Mouse (Mus musculus): ENCODE data around the gene Rgs1. TPM values are rescaled to one million over a fixed set of nuclear protein-coding genes. Genes with fewer than 3 reads are reported as not detected.
A peak's percentile ranks its signal among the peaks of the same experiment; 100 is the strongest.

The Rgs1 gene
- polyA plus RNA-seq, 1 experiment from 2014 or later, result not detected

DNA sequence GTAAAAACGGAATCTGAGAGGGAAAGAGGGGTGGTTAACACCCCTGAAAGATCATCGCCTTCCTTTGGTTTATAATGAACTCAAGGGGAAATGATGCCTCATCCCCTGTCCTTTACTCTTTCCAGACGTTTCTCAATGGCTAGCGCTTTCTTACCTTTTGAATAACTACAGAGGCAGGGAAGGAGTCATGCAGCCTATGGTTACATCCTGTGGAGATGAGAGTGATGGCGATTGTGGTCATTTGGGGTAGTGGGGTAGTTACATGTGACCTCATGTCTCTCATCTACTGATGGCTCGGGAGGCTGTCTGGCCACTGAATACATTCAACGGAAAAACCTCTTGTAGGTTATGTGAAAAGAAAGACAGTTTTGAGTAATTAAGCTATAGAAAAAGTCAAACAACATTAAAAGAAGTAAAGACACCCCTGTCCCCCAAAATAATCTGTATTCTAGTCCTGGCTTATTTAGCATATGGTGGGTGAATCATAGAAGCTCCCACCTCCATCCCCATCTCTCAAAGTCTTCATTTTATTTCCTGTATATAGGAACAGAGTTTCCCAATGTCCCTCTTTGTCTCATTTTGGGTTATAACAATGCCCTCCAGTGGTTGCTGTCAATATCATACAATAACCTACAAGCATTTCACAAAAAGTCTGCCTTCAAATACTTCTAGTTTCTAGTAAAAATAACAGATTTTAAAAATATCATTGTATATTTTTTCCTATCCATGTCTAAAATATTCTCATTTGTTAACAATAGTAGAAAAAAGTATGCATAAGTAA is 42.6 kb downstream of the Rgs1 start:
- H3K9ac ChIP-seq (ENCODE audit: low read length), result no peak overlapping the region
- H3K9me3 ChIP-seq (ENCODE audit: control insufficient read depth, low read length), result no peaks in the 10 kb centered on the region
- DNase-seq (ENCODE audit: low spot score) (no peak), ATAC-seq (ENCODE audit: insufficient number of reproducible peaks, low FRiP score, low TSS enrichment, low read depth) (no peak)
- WGBS, result 75% methylated on average over 7 of the region's 7 CpGs
- H3K27me3 ChIP-seq (ENCODE audit: control insufficient read depth, insufficient read depth, low read length), result no peaks in the 10 kb centered on the region
- H3K4me2 ChIP-seq (ENCODE audit: low read depth, severe bottlenecking), result no peak overlapping the region
- no peaks in the 10 kb centered on the region for H3K36me3 ChIP-seq (ENCODE audit: control insufficient read depth, insufficient read depth, low read length)
- H3K27ac ChIP-seq (replicated peaks; ENCODE audit: low read depth, low read length), result no peak overlapping the region
- no peak overlapping the region for H3K4me3 ChIP-seq (ENCODE audit: low read depth, low read length)
- no peaks in the 10 kb centered on the region for H3K4me1 ChIP-seq (ENCODE audit: control insufficient read depth, insufficient read depth, low read length)

DNA sequence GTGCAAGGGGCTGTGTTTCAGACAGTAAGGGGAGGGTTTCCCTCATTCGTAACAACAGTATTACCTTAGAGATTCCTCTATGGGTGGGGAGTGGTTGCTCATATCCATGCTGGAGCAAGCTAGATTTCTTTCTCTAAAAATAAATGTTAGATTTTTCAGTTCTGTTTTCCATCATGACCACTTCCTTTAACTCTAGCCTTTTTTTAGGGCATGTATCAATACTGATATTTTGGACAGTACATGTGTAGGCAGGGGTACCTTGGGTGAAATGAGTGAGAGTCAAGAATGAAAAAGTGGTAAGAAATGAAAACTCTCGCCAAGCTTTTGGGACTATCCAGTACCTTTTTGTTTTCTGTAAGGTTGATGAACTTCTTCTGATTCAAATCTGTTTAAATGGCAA is 44.3 kb downstream of the Rgs1 start:
- ATAC-seq (ENCODE audit: insufficient number of reproducible peaks, low FRiP score, low TSS enrichment, low read depth) (no peak), DNase-seq (ENCODE audit: low spot score) (no peak)
- 89% methylated on average over 2 of the region's 2 CpGs for WGBS
- Histone ChIP-seq H3K27me3 (ENCODE audit: control insufficient read depth, insufficient read depth, low read length) (no peaks in the 10 kb centered on the region), H3K4me1 (ENCODE audit: control insufficient read depth, insufficient read depth, low read length) (no peaks in the 10 kb centered on the region), H3K36me3 (ENCODE audit: control insufficient read depth, insufficient read depth, low read length) (no peaks in the 10 kb centered on the region), H3K4me2 (ENCODE audit: low read depth, severe bottlenecking) (no peak overlapping the region), H3K9me3 (ENCODE audit: control insufficient read depth, low read length) (no peaks in the 10 kb centered on the region), H3K9ac (ENCODE audit: low read length) (no peak overlapping the region), H3K4me3 (ENCODE audit: low read depth, low read length) (no peak overlapping the region), H3K27ac (replicated peaks; ENCODE audit: low read depth, low read length) (no peak overlapping the region)

DNA sequence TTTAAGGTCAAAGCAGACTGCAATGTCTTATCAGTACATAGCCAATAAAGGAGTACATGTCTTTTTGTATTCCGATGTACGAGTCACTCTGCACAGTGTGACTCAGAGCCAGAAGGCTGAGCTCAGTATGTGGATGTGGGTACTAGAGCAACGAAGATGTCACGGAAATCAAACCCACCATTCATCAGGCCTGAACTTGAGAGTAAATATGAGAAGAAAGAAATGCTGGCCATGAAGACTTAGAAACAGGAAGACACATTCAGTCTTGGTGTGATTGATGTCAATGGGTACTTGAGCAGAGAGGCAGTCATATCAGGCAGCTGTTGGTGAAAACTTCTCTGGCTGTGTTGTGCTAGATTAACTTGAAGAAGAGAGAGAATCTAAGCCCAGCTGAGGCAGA is 46.1 kb downstream of the Rgs1 start:
- H3K36me3 ChIP-seq (ENCODE audit: control insufficient read depth, insufficient read depth, low read length), result no peaks in the 10 kb centered on the region
- H3K9ac ChIP-seq (ENCODE audit: low read length), result no peak overlapping the region
- no peaks in the 10 kb centered on the region for H3K27me3 ChIP-seq (ENCODE audit: control insufficient read depth, insufficient read depth, low read length)
- DNase-seq (ENCODE audit: low spot score), result no peak
- ATAC-seq (ENCODE audit: insufficient number of reproducible peaks, low FRiP score, low TSS enrichment, low read depth), result no peak
- no peak overlapping the region for H3K27ac ChIP-seq (replicated peaks; ENCODE audit: low read depth, low read length)
- no peak overlapping the region for H3K4me2 ChIP-seq (ENCODE audit: low read depth, severe bottlenecking)
- H3K4me1 ChIP-seq (ENCODE audit: control insufficient read depth, insufficient read depth, low read length), result no peaks in the 10 kb centered on the region
- 89% methylated on average over 4 of the region's 4 CpGs for WGBS
- no peak overlapping the region for H3K4me3 ChIP-seq (ENCODE audit: low read depth, low read length)
- no peaks in the 10 kb centered on the region for H3K9me3 ChIP-seq (ENCODE audit: control insufficient read depth, low read length)

DNA sequence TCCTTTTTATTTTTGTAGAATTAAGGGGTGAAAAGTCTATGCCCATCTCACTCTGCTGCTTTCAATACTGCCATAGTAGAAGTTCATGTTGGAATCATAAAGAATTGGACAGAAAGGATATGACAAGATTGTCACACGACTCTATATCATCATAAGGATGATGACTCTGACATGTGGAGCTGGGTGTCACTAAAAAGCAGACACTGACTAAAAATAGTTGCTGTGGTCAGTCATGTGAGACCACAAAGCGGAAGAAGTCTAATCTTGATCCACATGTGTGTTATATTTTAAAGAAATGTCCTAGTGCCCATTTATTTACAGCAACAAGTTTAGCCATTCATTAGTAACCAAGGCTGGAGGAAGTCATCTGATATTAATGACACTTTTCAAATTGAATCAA is 48.5 kb downstream of the Rgs1 start:
- Histone ChIP-seq H3K36me3 (ENCODE audit: control insufficient read depth, insufficient read depth, low read length) (no peaks in the 10 kb centered on the region), H3K4me1 (ENCODE audit: control insufficient read depth, insufficient read depth, low read length) (no peaks in the 10 kb centered on the region), H3K4me2 (ENCODE audit: low read depth, severe bottlenecking) (no peak overlapping the region), H3K27ac (replicated peaks; ENCODE audit: low read depth, low read length) (no peak overlapping the region), H3K27me3 (ENCODE audit: control insufficient read depth, insufficient read depth, low read length) (no peaks in the 10 kb centered on the region), H3K4me3 (ENCODE audit: low read depth, low read length) (no peak overlapping the region), H3K9ac (ENCODE audit: low read length) (no peak overlapping the region), H3K9me3 (ENCODE audit: control insufficient read depth, low read length) (no peaks in the 10 kb centered on the region)
- ATAC-seq (ENCODE audit: insufficient number of reproducible peaks, low FRiP score, low TSS enrichment, low read depth), result no peak
- 76% methylated on average over 2 of the region's 2 CpGs for WGBS
- no peak for DNase-seq (ENCODE audit: low spot score)

- no peak for DNase-seq (ENCODE audit: low spot score)
- H3K36me3 ChIP-seq (ENCODE audit: control insufficient read depth, insufficient read depth, low read length), result no peaks in the 10 kb centered on the region
- H3K9ac ChIP-seq (ENCODE audit: low read length), result no peak overlapping the region
- 72% methylated on average over 1 of the region's 1 CpGs for WGBS
- no peak overlapping the region for H3K4me2 ChIP-seq (ENCODE audit: low read depth, severe bottlenecking)
- ATAC-seq (ENCODE audit: insufficient number of reproducible peaks, low FRiP score, low TSS enrichment, low read depth), result no peak
- no peaks in the 10 kb centered on the region for H3K9me3 ChIP-seq (ENCODE audit: control insufficient read depth, low read length)
- no peak overlapping the region for H3K4me3 ChIP-seq (ENCODE audit: low read depth, low read length)
- no peak overlapping the region for H3K27ac ChIP-seq (replicated peaks; ENCODE audit: low read depth, low read length)
- H3K27me3 ChIP-seq (ENCODE audit: control insufficient read depth, insufficient read depth, low read length), result no peaks in the 10 kb centered on the region
- H3K4me1 ChIP-seq (ENCODE audit: control insufficient read depth, insufficient read depth, low read length), result no peaks in the 10 kb centered on the region
Measured at GRCm38 (mm10) chr1:144199538-144199937, 49.5 kb downstream of the Rgs1 start.

DNA sequence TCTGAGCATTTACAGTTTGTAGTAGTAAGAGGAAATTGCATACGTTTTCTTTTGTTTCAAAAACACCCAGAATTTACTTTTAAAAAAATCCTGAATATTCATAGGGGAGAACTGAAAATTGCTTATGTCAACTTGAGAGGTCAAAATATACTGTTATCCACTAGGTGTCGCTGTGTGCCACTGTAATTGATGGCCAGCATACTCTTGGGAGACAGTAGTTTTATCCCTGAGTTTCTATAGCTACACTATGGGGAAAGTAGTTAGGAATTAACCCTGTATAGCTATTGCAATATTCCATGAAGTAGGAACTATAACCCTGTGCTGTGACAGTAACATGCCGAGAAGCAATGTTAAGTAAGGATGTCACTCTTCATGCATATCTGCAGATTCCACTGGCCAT is 51.4 kb downstream of the Rgs1 start:
- WGBS, result 32% methylated on average over 3 of the region's 3 CpGs
- no peaks in the 10 kb centered on the region for H3K4me1 ChIP-seq (ENCODE audit: control insufficient read depth, insufficient read depth, low read length)
- no peak overlapping the region for H3K4me2 ChIP-seq (ENCODE audit: low read depth, severe bottlenecking)
- no peak overlapping the region for H3K4me3 ChIP-seq (ENCODE audit: low read depth, low read length)
- peak; percentile 56 for DNase-seq (ENCODE audit: low spot score)
- ATAC-seq (ENCODE audit: insufficient number of reproducible peaks, low FRiP score, low TSS enrichment, low read depth), result no peak
- H3K9ac ChIP-seq (ENCODE audit: low read length), result no peak overlapping the region
- no peaks in the 10 kb centered on the region for H3K27me3 ChIP-seq (ENCODE audit: control insufficient read depth, insufficient read depth, low read length)
- no peaks in the 10 kb centered on the region for H3K36me3 ChIP-seq (ENCODE audit: control insufficient read depth, insufficient read depth, low read length)
- H3K9me3 ChIP-seq (ENCODE audit: control insufficient read depth, low read length), result no peaks in the 10 kb centered on the region
- no peak overlapping the region for H3K27ac ChIP-seq (replicated peaks; ENCODE audit: low read depth, low read length)

Other genes with a start within 250 kb of the Rgs1 start
- gene Rgs2, start 245.1 kb downstream of the Rgs1 start, polyA plus RNA-seq (2014; fragmentation: Nextera tagmentation; extraction: Ambion mirVana), result 29.3 and 30.1 TPM in 2 replicates
- not detected in 2 replicates for gene Rgs13, start 71.9 kb downstream of the Rgs1 start, polyA plus RNA-seq (2014; fragmentation: Nextera tagmentation; extraction: Ambion mirVana)